Mouse (Mus musculus): ENCODE results near the gene Usp5. TPM values are rescaled to one million over a fixed set of nuclear protein-coding genes. Genes with fewer than 3 reads are reported as not detected.

Usp5 gene
- polyA plus RNA-seq, 1 experiment: 65.0 TPM

GRCm38 (mm10) chr6:124790121-124790520, 39.2 kb downstream of the Usp5 start:
- TF ChIP-seq POLR2A (IDR thresholded peaks at IDR 0.05; ENCODE audit: borderline replicate concordance, low read depth, low read length) (no peak), CTCF (IDR thresholded peaks at IDR 0.05; ENCODE audit: low read depth, low read length) (no peak)
- H3K4me3 ChIP-seq (ENCODE audit: insufficient read depth, low read length): no peak overlapping the region
- H3K4me1 ChIP-seq (ENCODE audit: control insufficient read depth, insufficient read depth, low read length): peaks cover 9% of the 10 kb centered on the region
- no peak overlapping the region for H3K27ac ChIP-seq (ENCODE audit: insufficient read depth, low read depth, low read length)

- Histone ChIP-seq H3K4me1 (ENCODE audit: control insufficient read depth, insufficient read depth, low read length) (peaks cover 9% of the 10 kb centered on the region), H3K4me3 (ENCODE audit: insufficient read depth, low read length) (no peak overlapping the region), H3K27ac (ENCODE audit: insufficient read depth, low read depth, low read length) (no peak overlapping the region)
- TF ChIP-seq CTCF (IDR thresholded peaks at IDR 0.05; ENCODE audit: low read depth, low read length) (no peak), POLR2A (IDR thresholded peaks at IDR 0.05; ENCODE audit: borderline replicate concordance, low read depth, low read length) (no peak)
Observed at GRCm38 (mm10) chr6:124789519-124789918, 39.8 kb downstream of the Usp5 start.

GRCm38 (mm10) chr6:124787722-124788121, 41.6 kb downstream of the Usp5 start:
- H3K4me1 ChIP-seq (ENCODE audit: control insufficient read depth, insufficient read depth, low read length): peaks cover 12% of the 10 kb centered on the region
- no peak overlapping the region for H3K27ac ChIP-seq (ENCODE audit: insufficient read depth, low read depth, low read length)
- H3K4me3 ChIP-seq (ENCODE audit: insufficient read depth, low read length): no peak overlapping the region
- TF ChIP-seq CTCF (IDR thresholded peaks at IDR 0.05; ENCODE audit: low read depth, low read length) (no peak), POLR2A (IDR thresholded peaks at IDR 0.05; ENCODE audit: borderline replicate concordance, low read depth, low read length) (no peak)

GRCm38 (mm10) chr6:124786756-124787420, 42.4 kb downstream of the Usp5 start:
- peaks cover 17% of the 10 kb centered on the region for H3K4me1 ChIP-seq (ENCODE audit: control insufficient read depth, insufficient read depth, low read length)
- TF ChIP-seq POLR2A (IDR thresholded peaks at IDR 0.05; ENCODE audit: borderline replicate concordance, low read depth, low read length): no peak
- TF ChIP-seq CTCF (IDR thresholded peaks at IDR 0.05; ENCODE audit: low read depth, low read length): no peak
- no peak overlapping the region for H3K27ac ChIP-seq (ENCODE audit: insufficient read depth, low read depth, low read length)
- H3K4me3 ChIP-seq (ENCODE audit: insufficient read depth, low read length): no peak overlapping the region

DNA sequence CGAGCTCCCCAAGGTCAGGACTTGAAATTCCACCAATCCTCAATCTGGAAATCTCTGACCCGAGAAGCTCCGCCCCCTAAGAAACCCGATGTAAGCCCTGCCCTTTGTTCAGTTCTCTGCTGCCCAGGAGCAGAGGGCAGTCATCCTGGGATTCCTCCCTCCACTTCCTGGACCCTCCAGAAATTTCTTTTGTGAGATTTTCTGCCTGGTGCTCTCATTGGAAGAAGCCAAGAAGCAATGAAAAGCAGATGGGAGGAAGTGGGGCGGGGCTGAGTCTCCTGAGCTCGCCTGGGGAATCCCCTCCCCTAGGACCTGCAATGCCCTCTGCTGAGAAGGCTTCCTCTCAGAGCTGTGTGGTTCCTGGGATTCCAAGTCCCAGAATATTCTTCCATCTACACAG, 46.8 kb downstream of the Usp5 start:
- peak overlapping the region; percentile 17; the same call in 1 of the 2 replicates for H3K27ac ChIP-seq (ENCODE audit: insufficient read depth, low read depth, low read length)
- H3K4me1 ChIP-seq (ENCODE audit: control insufficient read depth, insufficient read depth, low read length): peaks cover 16% of the 10 kb centered on the region
- H3K4me3 ChIP-seq (ENCODE audit: insufficient read depth, low read length): peak overlapping the region; percentile 60

DNA sequence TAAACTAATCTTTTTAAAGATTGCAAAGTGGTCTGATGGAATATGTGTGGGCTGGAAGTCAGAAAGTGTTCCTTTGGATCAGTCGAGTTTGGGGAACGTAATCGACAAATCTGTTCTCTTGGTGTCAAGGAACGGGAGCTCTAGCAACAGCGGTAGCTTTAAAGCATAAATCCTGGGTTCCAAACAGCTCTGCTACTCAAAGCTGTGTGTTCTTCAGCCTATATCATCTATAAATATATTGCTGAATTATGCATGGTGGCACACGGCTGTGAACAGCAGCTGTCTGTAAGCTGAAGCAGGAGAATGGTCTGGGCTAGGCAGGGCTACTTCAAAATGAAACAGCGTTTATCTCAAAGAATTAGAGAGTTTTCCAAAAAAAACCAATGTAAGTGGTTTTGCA, 48.4 kb downstream of the Usp5 start:
- H3K4me1 ChIP-seq (ENCODE audit: control insufficient read depth, insufficient read depth, low read length): peaks cover 13% of the 10 kb centered on the region; the same call in 1 of the 2 replicates
- H3K4me3 ChIP-seq (ENCODE audit: insufficient read depth, low read length): no peak overlapping the region
- no peak overlapping the region for H3K27ac ChIP-seq (ENCODE audit: insufficient read depth, low read depth, low read length)
- TF ChIP-seq CTCF (IDR thresholded peaks at IDR 0.05; ENCODE audit: low read depth, low read length): no peak
- TF ChIP-seq POLR2A (IDR thresholded peaks at IDR 0.05; ENCODE audit: borderline replicate concordance, low read depth, low read length): no peak

More for the DNA sequence above, 46.8 kb downstream of the Usp5 start:
- no peak for TF ChIP-seq POLR2A (IDR thresholded peaks at IDR 0.05; ENCODE audit: borderline replicate concordance, low read depth, low read length)
- no peak for TF ChIP-seq CTCF (IDR thresholded peaks at IDR 0.05; ENCODE audit: low read depth, low read length)

GRCm38 (mm10) chr6:124779984-124780416, 49.3 kb downstream of the Usp5 start:
- Histone ChIP-seq H3K4me1 (ENCODE audit: control insufficient read depth, insufficient read depth, low read length) (peaks cover 13% of the 10 kb centered on the region; the same call in 1 of the 2 replicates), H3K27ac (ENCODE audit: insufficient read depth, low read depth, low read length) (no peak overlapping the region), H3K4me3 (ENCODE audit: insufficient read depth, low read length) (peak overlapping the region; percentile 48)
- no peak for TF ChIP-seq POLR2A (IDR thresholded peaks at IDR 0.05; ENCODE audit: borderline replicate concordance, low read depth, low read length)
- no peak for TF ChIP-seq CTCF (IDR thresholded peaks at IDR 0.05; ENCODE audit: low read depth, low read length)

DNA sequence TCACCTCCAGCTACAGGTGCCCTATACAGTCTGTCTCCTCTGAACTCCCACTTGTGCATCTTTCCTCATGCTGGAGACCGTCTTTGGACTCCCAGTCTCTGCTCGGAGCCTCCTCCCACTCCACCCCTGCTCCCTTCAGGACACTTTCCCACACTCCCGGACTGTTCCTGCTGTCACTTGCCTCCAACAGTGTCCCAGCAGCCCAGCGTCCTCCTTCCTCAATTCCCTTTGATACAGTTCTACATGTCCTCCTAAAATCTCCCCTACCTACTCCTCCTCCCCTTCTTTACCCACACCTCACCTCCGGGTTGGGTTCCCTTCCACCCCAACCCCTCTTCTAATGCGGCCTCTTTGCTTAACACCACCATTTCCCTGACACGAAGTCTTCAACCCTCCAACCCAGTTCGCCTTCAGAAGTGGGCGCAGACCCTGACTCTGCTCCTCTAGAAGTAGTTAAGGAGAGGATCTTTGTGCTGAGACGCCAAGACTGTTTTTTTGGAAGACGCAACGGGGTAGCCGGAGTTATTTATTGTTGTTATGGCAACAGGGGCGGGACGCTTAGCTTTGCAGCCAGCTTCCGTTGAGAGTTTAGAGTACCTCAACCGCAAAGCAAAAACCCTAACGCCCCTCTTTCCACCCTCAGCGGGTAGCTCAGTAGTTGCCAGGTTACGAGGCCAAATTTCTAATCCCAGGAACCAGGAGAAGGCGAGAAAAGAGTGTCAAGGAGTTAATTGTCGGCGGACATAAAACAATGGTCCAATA, 49.9 kb downstream of the Usp5 start, which contains the start of gene Lrrc23:
Lrrc23 (minus strand) TSS at position 506 of the 762 bp plus-strand sequence.
- no peak for TF ChIP-seq CTCF (IDR thresholded peaks at IDR 0.05; ENCODE audit: low read depth, low read length)
- no peak for TF ChIP-seq POLR2A (IDR thresholded peaks at IDR 0.05; ENCODE audit: borderline replicate concordance, low read depth, low read length)
- Histone ChIP-seq H3K4me3 (ENCODE audit: insufficient read depth, low read length) (peak within 1 kb of the TSS; percentile 48), H3K4me1 (ENCODE audit: control insufficient read depth, insufficient read depth, low read length) (peaks cover 13% of the 10 kb centered on the region; the same call in 1 of the 2 replicates), H3K27ac (ENCODE audit: insufficient read depth, low read depth, low read length) (no peak within 1 kb of the TSS)

GRCm38 (mm10) chr6:124770511-124770910, 58.8 kb downstream of the Usp5 start:
- no peak for TF ChIP-seq CTCF (IDR thresholded peaks at IDR 0.05; ENCODE audit: low read depth, low read length)
- no peak for TF ChIP-seq POLR2A (IDR thresholded peaks at IDR 0.05; ENCODE audit: borderline replicate concordance, low read depth, low read length)
- Histone ChIP-seq H3K4me1 (ENCODE audit: control insufficient read depth, insufficient read depth, low read length) (peaks cover 6% of the 10 kb centered on the region), H3K4me3 (ENCODE audit: insufficient read depth, low read length) (no peak overlapping the region), H3K27ac (ENCODE audit: insufficient read depth, low read depth, low read length) (no peak overlapping the region)

DNA sequence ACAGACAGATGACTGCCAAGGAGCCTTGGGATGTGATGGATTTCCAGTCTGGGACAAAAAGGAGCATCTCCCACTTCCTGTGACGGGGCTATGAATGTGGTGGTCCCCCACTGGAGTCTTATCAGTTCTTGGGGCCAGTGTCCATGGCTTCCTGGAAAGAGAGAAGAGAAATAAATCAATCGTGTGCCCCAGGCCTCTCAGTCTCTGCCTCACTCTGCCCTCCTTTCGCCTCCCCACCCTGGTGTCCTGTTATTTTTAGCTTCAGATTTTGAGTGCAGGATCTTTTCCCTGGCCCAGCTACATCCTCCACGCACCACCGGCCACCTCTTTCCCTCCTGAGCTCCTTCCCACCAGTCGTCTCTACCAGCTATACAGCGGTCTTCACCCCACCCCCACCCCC, 59.3 kb downstream of the Usp5 start:
- Histone ChIP-seq H3K4me1 (ENCODE audit: control insufficient read depth, insufficient read depth, low read length) (peaks cover 6% of the 10 kb centered on the region), H3K27ac (ENCODE audit: insufficient read depth, low read depth, low read length) (no peak overlapping the region), H3K4me3 (ENCODE audit: insufficient read depth, low read length) (no peak overlapping the region)
- TF ChIP-seq POLR2A (IDR thresholded peaks at IDR 0.05; ENCODE audit: borderline replicate concordance, low read depth, low read length) (no peak), CTCF (IDR thresholded peaks at IDR 0.05; ENCODE audit: low read depth, low read length) (0 out of 2 replicates have a peak, but pooled peaks have one; percentile 17)
